Mouse (Mus musculus) olfactory bulb, adult 2 months (tissue): ENCODE data around the gene Map4. TPM values are rescaled to one million over a fixed set of nuclear protein-coding genes. Genes with fewer than 3 reads are reported as not detected.

Experiments used
- H3K27ac ChIP-seq: fragments of 200-500 bp; 2 replicates; pipeline ENCODE4 v1.5.1; 2012; ENCODE audit warnings: low read depth, low read length; ENCODE audit not compliant: insufficient read depth
- H3K4me1 ChIP-seq: fragments of 200-500 bp; 2 replicates; pipeline ENCODE4 v1.6.1; 2012; ENCODE audit warnings: low read length; ENCODE audit not compliant: control insufficient read depth, insufficient read depth
- H3K4me3 ChIP-seq: fragments of 200-500 bp; 2 replicates; pipeline ENCODE4 v1.5.1; 2012; ENCODE audit warnings: mild to moderate bottlenecking, low read depth, low read length, moderate library complexity; ENCODE audit not compliant: insufficient read depth
- CTCF ChIP-seq: fragments of 200-500 bp; IDR thresholded peaks from 2 replicates; pipeline ENCODE4 v1.5.1; 2012; ENCODE audit warnings: low read depth, mild to moderate bottlenecking, low read length, moderate library complexity; ENCODE audit not compliant: insufficient read depth
- POLR2A ChIP-seq: fragments of 200-500 bp; IDR thresholded peaks from 2 replicates; pipeline ENCODE4 v1.6.1; 2012; ENCODE audit warnings: mild to moderate bottlenecking, low read depth, low read length, moderate library complexity; ENCODE audit not compliant: insufficient read depth
- WGBS: fragments of 180-500 bp; shearing (Covaris S2); methylation state at CpG from one replicate; pipeline ENCODE4 v1.1.7; 2018; 5-methylcytosine and 5-hydroxymethylcytosine counted together
- polyA plus RNA-seq: library from polyadenylated mRNA; stranded (reverse); fragments of >200 nt; gene quantifications from 2 replicates; pipeline ENCODE4 v1.2.4, GENCODE M21; 2012; ENCODE audit warnings: low replicate concordance; ENCODE audit not compliant: missing spikeins, insufficient read depth, insufficient read length

The Map4 gene
- 93.0 and 647 TPM in 2 replicates for polyA plus RNA-seq

DNA sequence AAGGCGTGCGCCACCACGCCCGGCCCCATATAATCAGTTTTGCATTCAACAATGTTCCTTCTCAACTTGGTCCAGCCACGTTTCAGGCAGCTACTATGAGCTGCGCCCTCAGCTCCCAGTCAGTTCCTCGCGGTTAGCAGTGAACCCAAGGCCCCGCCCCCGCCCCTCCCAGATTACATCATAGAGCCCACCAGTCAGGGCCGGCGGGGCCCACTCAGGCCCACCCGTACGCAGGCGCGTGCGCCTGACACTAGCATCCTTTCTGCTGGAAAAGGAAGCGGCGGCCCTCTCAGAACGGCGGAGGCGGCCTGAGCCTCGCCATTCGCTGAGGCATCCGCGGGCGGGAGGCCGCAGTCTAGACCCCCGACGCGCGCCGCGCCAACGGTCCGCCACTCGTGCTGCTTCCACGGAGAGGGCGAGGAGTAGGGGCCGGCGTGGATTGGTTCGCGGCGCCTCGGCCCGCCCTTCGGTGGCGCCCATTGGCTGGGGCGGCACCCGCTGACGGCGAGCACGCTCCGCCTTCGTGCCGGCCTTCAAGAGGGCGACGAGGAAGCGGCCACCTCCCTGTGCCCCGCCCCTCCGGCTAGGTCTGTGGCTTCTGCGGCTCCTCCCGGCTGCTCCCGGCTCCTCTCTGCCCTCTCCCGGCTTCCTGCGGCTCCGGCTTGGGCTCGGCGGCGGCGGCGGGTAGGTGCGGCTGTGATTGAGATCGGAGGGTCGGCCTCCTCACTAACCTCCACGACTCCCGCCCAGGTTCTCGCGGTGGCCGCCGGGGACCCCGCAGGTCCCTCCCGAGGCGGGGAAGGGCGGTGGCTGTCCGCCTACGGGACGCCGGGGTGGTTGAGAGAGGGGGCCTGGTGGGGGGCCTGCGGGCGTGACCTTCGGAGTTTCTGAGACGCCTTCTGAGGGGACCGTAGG lies at the start of gene Map4:
Gene Map4, plus strand, starts transcription at position 204 of the 915 bp plus-strand sequence.
- peaks cover 2% of the 10 kb centered on the region; the same call in 1 of the 2 replicates for H3K4me1 ChIP-seq
- under 1% methylated on average over 94 of the region's 94 CpGs for WGBS
- TF ChIP-seq CTCF, result no peak
- peak; percentile 62; the same call in 1 of the 2 replicates for TF ChIP-seq POLR2A

DNA sequence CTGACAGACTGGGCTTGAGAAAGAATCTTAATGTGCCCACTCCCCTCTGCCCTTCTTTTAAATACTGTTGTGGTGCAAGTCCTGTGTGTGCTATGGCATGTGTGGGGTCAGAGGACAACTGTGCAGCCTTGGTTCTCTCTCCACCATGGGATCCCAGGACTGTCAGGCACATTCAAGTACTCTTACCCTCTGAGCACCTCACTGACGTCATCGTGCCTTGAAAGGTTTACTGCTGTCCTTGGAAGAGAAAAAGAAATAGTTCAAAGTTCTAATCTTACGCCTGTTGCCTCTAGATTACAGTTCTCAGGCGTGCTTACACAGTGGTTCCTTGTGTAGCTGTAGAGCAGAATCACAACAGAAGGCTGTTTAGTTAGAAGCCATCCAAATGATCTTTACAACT lies 45.0 kb upstream of the Map4 start:
- Histone ChIP-seq H3K4me1 (no peaks in the 10 kb centered on the region), H3K4me3 (no peak overlapping the region), H3K27ac (no peak overlapping the region)
- no peak for TF ChIP-seq CTCF
- no peak for TF ChIP-seq POLR2A
- WGBS, result 81% methylated on average over 4 of the region's 4 CpGs

More for the DNA sequence above, at the start of gene Map4:
- peak within 1 kb of the TSS; percentile 95 for H3K4me3 ChIP-seq
- H3K27ac ChIP-seq, result peak within 1 kb of the TSS; percentile 71

DNA sequence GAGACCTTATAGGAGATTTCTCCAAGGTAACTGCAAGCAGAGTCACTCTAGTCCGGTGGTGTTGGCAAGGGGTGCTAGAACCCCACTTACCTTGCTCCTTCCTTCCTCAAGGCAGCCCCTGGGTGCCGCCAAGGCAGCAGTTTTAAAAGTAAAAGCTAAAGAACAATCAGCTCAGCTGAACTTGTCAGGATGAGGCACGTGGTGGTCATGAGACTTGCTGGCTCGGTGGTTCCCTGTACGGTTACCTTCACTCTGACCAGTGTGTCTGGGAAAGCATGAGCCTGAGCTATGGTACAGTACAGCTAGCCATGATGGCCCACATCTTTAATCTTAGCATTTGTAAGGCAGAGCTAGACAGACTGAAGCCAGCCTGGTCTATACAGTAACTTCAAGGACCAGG lies 43.9 kb upstream of the Map4 start:
- WGBS, result 90% methylated on average over 5 of the region's 5 CpGs
- TF ChIP-seq CTCF (no peak), POLR2A (no peak)

DNA sequence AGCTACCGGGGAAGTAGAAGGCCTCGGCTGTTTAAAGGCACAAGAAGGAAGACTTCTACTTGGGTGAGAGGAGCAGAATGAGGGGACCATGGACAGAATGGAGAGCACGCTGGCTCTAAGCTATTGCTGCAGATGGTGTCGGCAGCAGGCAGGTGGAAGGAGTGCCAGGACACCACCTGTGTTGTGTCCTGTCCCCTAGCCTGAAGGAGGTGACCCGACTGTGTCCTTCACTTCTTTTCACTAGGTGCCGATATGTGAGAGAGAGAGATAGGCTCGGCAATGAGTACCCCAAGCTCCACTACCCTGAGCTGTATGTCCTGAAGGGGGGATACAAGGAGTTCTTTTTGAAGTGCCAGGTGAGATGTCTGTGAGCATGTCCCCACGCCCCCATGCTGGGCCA lies 39.8 kb upstream of the Map4 start:
- Histone ChIP-seq H3K27ac (no peak overlapping the region), H3K4me3 (no peak overlapping the region), H3K4me1 (peaks cover 3% of the 10 kb centered on the region)
- 90% methylated on average over 8 of the region's 8 CpGs for WGBS
- TF ChIP-seq CTCF (no peak), POLR2A (no peak)

More for the DNA sequence above, 43.9 kb upstream of the Map4 start:
- no peaks in the 10 kb centered on the region for H3K4me1 ChIP-seq
- no peak overlapping the region for H3K27ac ChIP-seq
- H3K4me3 ChIP-seq, result no peak overlapping the region

DNA sequence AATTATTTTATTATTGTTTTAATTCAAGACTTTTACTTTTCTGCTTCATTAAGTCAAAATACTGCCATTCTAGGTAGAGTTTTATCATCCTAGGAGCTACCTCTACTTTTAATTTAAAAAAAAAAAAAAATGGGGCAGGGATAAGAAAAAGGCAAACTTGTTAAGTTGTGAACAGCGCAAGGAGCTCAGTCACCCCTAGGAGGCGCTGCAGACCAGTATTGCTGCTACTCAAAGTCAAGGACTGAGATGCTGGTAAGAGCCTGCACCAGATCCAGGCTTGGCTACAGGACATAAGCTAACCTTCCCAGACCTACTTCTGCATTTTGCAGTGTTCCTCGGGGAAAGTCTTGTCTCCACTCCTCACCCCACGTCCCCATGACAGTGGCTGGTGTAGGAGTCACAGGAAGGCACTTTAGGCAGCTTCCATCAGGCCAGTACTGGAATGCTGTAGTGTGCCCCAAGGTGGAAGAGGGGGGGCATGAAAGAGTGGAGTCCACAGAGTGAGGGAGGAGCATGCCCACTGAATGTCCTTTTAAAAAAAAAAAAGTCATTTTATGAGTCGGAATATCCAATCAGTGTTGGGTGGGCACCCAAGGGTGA lies 38.5 kb upstream of the Map4 start:
- H3K4me1 ChIP-seq, result peaks cover 7% of the 10 kb centered on the region
- no peak overlapping the region for H3K4me3 ChIP-seq
- TF ChIP-seq CTCF (no peak), POLR2A (no peak)
- WGBS, result 62% methylated on average over 5 of the region's 5 CpGs
- no peak overlapping the region for H3K27ac ChIP-seq

DNA sequence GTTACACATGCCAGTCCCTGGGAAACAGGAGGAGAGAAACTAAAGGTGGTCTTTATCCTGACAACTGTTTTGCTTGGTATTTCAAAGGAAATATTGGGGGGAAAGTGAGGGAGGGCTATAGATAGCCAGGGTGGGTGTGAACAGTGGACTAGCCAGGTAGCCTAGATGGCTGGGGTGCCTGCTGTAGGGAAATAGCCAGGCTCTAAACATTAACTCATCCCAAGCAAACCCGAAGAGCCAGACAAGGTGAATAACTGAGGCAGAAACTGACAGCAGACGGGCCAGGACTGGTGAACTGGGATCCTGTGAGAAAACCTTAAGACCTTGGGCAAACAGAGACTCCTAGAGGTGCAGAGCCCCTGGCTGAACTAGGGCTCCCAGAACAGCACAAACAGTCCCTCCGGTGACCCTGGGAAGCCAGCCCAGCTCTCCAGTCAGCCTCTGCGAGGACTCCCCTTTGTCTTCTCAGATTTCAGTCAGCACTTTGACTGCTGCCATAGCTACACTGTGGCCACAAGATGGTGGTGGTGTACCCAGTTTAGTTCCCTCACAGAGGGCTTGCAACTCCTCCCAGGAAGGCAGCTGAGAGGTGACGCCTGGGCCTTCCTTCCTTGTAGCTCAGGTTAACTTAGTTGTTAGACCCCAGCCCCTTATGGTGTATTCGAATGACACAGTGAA lies 36.7 kb upstream of the Map4 start:
- TF ChIP-seq POLR2A (no peak), CTCF (peak; percentile 53)
- Histone ChIP-seq H3K4me3 (no peak overlapping the region), H3K27ac (no peak overlapping the region), H3K4me1 (peaks cover 10% of the 10 kb centered on the region)
- 34% methylated on average over 6 of the region's 6 CpGs for WGBS

DNA sequence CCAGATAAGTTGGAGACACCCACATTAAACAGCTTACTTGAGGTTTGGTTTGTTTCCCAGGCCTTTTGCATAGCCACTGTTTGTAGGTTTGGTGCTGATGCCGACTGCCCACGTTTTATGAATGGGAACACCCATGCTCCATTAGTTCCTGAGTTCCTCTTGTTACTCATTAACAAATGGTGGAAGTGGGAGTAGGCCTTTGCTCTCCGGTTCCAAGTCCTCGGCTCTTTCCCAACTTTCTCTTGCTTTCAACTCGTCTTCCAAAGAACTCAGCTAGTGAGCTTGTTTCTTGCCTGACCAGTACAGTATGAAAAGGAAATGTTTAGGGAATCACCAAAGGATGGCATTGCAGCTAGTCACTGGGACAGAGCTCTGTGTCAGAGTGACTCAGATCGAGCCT lies 35.7 kb upstream of the Map4 start:
- WGBS, result 63% methylated on average over 6 of the region's 6 CpGs
- H3K4me3 ChIP-seq, result no peak overlapping the region
- TF ChIP-seq POLR2A (no peak), CTCF (no peak)
- no peak overlapping the region for H3K27ac ChIP-seq
- H3K4me1 ChIP-seq, result peaks cover 13% of the 10 kb centered on the region

DNA sequence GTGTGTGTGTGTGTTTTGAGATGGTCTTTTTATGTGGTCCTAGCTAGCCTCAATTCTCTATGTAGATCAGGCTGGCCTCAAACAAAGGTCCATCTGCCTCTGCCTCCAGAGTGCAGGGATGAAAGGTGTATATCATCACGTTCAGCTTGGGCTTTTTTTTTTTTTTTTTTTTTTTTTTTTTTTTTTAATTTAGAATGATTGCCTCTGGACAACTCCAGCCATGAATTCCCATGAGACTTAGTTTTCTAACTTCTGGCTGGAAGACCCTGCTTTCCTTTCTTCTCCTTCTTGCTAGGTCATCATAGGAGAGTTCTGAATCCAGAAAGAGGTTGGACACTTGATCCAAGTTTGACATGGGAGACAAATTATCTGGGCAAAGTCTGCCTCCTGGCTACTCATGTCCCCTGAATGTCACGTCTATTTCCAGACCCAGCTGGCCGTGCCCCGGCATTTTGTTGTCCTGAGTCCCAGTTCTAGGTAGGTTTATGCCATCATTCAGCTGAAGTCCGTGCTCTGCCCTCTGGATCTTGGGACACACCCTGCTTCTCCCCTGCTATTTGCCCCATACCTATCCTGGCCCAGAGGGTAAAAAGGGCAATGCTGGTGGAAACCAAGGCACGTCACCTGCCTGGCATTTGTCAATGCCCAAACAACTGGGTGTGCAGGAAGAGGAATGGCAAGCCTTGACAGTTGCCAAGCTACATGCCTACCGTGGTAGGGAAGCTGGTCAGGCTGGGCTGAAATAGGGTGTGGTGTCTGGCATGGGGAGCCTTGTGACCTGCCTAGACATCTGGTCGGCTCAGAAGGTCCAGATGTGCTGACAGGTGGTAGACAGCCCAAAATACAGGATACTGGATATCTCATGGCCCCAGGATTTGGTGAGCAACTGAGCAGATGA lies 34.8 kb upstream of the Map4 start:
- H3K4me1 ChIP-seq, result peaks cover 15% of the 10 kb centered on the region
- no peak overlapping the region for H3K4me3 ChIP-seq
- no peak overlapping the region for H3K27ac ChIP-seq
- WGBS, result 89% methylated on average over 8 of the region's 8 CpGs
- TF ChIP-seq POLR2A, result no peak
- no peak for TF ChIP-seq CTCF
